Mouse (Mus musculus) liver, embryonic 18 days (tissue): ENCODE results near the gene Stambpl1. TPM values are rescaled to one million over a fixed set of nuclear protein-coding genes. Genes with fewer than 3 reads are reported as not detected.

ENCODE experiments used
- polyA plus RNA-seq: library from polyadenylated mRNA; depleted of rRNA; stranded (reverse); fragments of >200 nt; gene quantifications from 2 replicates; pipeline ENCODE4 v1.2.3, GENCODE M21; 2012; rRNA removed

Gene Stambpl1
- 8.2 and 8.3 TPM in 2 replicates for polyA plus RNA-seq

DNA sequence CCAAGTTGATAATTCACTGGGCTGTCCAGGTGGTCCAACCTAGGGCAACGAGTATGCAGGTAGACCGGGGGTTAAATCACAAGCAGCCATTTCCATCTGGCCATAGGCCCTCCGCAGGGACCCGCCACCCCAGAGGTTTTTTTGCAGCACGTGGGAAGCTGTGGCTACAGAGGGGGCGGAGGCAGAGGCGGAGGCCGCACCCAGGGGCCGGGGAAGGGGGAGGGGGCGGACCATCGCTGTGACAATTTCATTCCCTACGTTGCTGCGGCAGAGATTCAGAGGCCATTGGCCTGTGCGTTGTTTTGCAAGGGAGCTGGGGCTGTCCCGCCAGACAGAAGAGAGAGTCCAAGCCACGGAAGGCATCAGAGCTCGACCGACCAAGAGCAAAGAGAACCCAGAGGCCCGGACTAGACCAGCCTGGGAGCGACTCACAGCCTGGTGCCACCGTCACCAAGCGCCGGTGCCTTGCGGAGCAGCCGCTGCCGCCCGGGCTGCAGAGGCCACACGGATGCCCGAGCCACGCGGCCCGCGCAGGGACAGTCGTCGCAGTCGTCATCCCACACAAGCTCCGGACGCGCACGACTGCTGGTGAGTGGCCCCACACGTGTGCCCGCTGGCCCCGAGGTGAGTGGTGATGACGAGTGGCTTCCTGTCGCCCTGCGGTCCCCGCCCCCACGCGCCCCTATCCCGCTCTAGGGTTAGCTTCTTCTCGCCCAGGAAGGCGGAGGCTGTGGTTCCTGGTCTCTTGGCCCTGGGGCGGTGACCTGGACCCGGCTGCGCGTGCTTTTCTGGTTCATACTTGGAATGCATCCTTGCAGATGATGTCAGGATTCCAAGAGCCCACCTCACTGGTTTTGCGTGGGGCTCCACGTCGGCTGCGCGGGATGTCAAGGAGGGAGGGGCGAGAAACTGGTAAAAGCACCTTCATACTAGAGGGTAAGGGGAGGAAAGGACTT is at the start of gene Stambpl1:
Gene Stambpl1 (plus strand): TSS at position 222 of the 956 bp plus-strand sequence.

DNA sequence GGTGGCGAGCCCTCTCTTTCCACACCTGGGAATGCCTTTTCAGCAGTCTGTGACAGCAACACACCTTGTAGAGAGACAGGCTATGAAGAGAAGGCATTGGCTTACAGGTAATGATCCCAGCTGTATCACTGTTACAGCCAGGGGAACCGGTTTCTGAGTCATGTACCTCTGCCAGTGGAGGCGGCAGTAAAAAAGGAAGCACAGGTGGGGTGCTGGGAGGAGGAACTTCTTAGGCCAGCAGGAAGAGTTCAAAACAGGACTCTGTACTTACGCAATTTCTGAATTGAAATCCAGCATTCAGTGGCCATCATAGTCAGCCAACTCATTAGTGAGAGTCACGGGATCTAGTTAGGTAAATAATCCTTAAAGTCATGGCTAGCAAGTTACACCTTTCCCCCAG is 26.1 kb upstream of the Stambpl1 start, which contains the start of gene Ankrd22:
Gene Ankrd22 (minus strand): TSS at position 163 of the 400 bp plus-strand sequence.

DNA sequence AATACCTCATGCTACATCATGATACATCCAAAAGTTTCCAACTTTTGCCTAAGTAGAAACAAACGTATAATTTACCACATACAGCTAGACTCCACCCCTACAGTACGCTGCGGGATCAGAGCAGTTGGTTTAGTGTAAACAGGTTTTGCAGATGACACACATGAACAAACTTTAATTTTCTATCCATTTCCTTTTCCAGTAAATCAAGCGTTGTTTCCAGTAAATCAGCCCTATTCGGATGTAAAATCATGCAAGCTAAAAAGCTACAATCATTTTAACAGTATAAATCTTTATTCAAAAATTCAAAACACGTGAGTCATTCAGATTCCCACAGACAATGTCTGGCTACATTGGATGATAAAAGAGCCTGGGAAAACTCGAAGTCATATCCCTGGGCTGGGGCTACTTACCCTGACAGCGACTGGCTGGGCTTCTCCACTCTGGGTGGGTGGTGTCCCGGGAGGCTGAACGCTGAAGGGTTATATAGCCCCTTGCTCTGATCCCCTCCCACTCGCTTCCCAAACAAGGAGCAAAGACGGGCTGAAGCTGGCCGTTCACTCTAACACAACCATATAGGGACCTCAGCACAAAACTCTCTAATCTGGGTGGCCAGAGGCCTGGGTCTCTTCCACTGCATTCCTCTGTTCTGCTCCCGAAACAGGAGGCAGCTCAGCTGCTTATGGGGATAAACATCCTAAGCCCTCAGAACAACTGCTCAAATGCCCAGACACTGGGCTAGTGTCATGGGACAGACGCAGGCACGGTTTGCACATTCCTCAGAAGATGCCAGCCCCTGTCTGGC is 63.1 kb downstream of the Stambpl1 start, which contains the start of gene Acta2:
Gene Acta2 (minus strand): TSS at position 711 of the 802 bp plus-strand sequence.

Other genes with a start within 250 kb of the Stambpl1 start
- not detected in 2 replicates for gene Lipf, start 231.0 kb upstream of the Stambpl1 start, polyA plus RNA-seq
- gene Lipk, start 183.9 kb upstream of the Stambpl1 start, polyA plus RNA-seq: not detected in 2 replicates
- gene Lipn, start 124.9 kb upstream of the Stambpl1 start, polyA plus RNA-seq: not detected in 2 replicates
- not detected in 2 replicates for gene Lipm, start 91.3 kb upstream of the Stambpl1 start, polyA plus RNA-seq
- gene Ankrd22, start 26.2 kb upstream of the Stambpl1 start, polyA plus RNA-seq: 3.5 and 4.0 TPM in 2 replicates
- 23.9 and 32.2 TPM in 2 replicates for gene Acta2, start 63.4 kb downstream of the Stambpl1 start, polyA plus RNA-seq
- gene Fas, start 98.4 kb downstream of the Stambpl1 start, polyA plus RNA-seq: 12.1 and 12.7 TPM in 2 replicates